Mouse (Mus musculus) myocyte (in vitro differentiated cells): Measurements from ENCODE around the gene A630023A22Rik. TPM values are rescaled to one million over a fixed set of nuclear protein-coding genes. Genes with fewer than 3 reads are reported as not detected.

Experiments used
- H3K27me3 ChIP-seq: one replicate; pipeline ENCODE4 v1.6.1; 2011; ENCODE audit not compliant: control insufficient read depth, insufficient read depth, insufficient read length
- H3K36me3 ChIP-seq: one replicate; pipeline ENCODE4 v1.6.1; 2011; ENCODE audit not compliant: control insufficient read depth, insufficient read depth
- H3K4me2 ChIP-seq: one replicate; pipeline ENCODE4 v1.6.1; 2011; ENCODE audit warnings: low read depth, control low read depth
- H3K4me3 ChIP-seq: one replicate; pipeline ENCODE4 v1.5.1; 2011; ENCODE audit warnings: mild to moderate bottlenecking, control low read depth, moderate library complexity
- H3K79me2 ChIP-seq: one replicate; pipeline ENCODE4 v1.6.1; 2011; ENCODE audit not compliant: control insufficient read depth, insufficient read depth
- H3ac ChIP-seq: one replicate; pipeline ENCODE4 v1.6.1; 2011; ENCODE audit not compliant: control insufficient read depth, insufficient read length
- CEBPB ChIP-seq: IDR thresholded peaks from 2 replicates; pipeline ENCODE4 v1.6.1; 2011; ENCODE audit warnings: mild to moderate bottlenecking, moderate library complexity; ENCODE audit not compliant: poor library complexity, insufficient read depth, severe bottlenecking
- E2F4 ChIP-seq: IDR thresholded peaks from one replicate; pipeline ENCODE4 v1.6.1; 2011; ENCODE audit warnings: mild to moderate bottlenecking, control low read depth, moderate library complexity; ENCODE audit not compliant: insufficient read depth
- MAX ChIP-seq: IDR thresholded peaks from one replicate; pipeline ENCODE4 v1.6.1; 2011; ENCODE audit warnings: low read depth, mild to moderate bottlenecking, control low read depth
- MYOD1 ChIP-seq, 3 experiments: IDR thresholded peaks; one replicate each; pipeline ENCODE4 v1.6.1; 2011; ENCODE audit warnings: control low read depth in 2 of 3, low read depth in 2 of 3, mild to moderate bottlenecking in 2 of 3, moderate library complexity in 1 of 3; ENCODE audit not compliant: insufficient read length in 2 of 3, control insufficient read depth in 1 of 3
- MYOG ChIP-seq, 3 experiments: IDR thresholded peaks; one replicate each; pipeline ENCODE4 v1.6.1; 2011; ENCODE audit warnings: control low read depth in 2 of 3, low read depth in 2 of 3, mild to moderate bottlenecking in 2 of 3; ENCODE audit not compliant: insufficient read length in 2 of 3, control insufficient read depth in 1 of 3, insufficient read depth in 1 of 3
- POLR2A ChIP-seq: IDR thresholded peaks from one replicate; pipeline ENCODE4 v1.6.1; 2011; ENCODE audit warnings: low read depth, mild to moderate bottlenecking, control low read depth, moderate library complexity; ENCODE audit not compliant: insufficient read length
- POLR2AphosphoS2 ChIP-seq: IDR thresholded peaks from one replicate; pipeline ENCODE4 v1.6.1; 2011; ENCODE audit warnings: low read depth, control low read depth; ENCODE audit not compliant: insufficient read length
- REST ChIP-seq: IDR thresholded peaks from one replicate; pipeline ENCODE4 v1.6.1; 2011; ENCODE audit warnings: mild to moderate bottlenecking, control low read depth, moderate library complexity; ENCODE audit not compliant: insufficient read depth, insufficient read length
- SRF ChIP-seq: IDR thresholded peaks from one replicate; pipeline ENCODE4 v1.6.1; 2011; ENCODE audit warnings: low read depth; ENCODE audit not compliant: control insufficient read depth, insufficient read length
- TCF12 ChIP-seq: IDR thresholded peaks from one replicate; pipeline ENCODE4 v1.6.1; 2011; ENCODE audit warnings: mild to moderate bottlenecking, control low read depth; ENCODE audit not compliant: poor library complexity, insufficient read depth, severe bottlenecking
- TCF3 ChIP-seq: IDR thresholded peaks from one replicate; pipeline ENCODE4 v1.6.1; 2011; ENCODE audit warnings: low read depth, control low read depth; ENCODE audit not compliant: insufficient read length
- USF1 ChIP-seq: IDR thresholded peaks from one replicate; pipeline ENCODE4 v1.6.1; 2011; ENCODE audit warnings: low read depth, mild to moderate bottlenecking, control low read depth, moderate library complexity
- polyA plus RNA-seq: library from polyadenylated mRNA; unstranded; fragments of >200 nt; fragmentation: generic; extraction: Trizol; gene quantifications from one replicate; pipeline ENCODE4 v1.2.1, GENCODE M21; 2012; ENCODE audit warnings: missing spikeins

A630023A22Rik gene
- polyA plus RNA-seq, 1 experiment: 1.0 TPM

- Histone ChIP-seq H3K4me3 (no peak overlapping the region), H3ac (no peak overlapping the region), H3K4me2 (no peak overlapping the region), H3K79me2 (no peaks in the 10 kb centered on the region), H3K36me3 (no peaks in the 10 kb centered on the region), H3K27me3 (no peaks in the 10 kb centered on the region)
- TF ChIP-seq SRF (no peak), POLR2AphosphoS2 (no peak), TCF3 (no peak), REST (no peak), MYOD1 (IDR thresholded peaks at IDR 0.05; ENCODE audit: control insufficient read depth in 1 of 3, insufficient read length in 2 of 3, low read depth in 2 of 3) (no peak), E2F4 (no peak), CEBPB (no peak), MYOG (IDR thresholded peaks at IDR 0.05; ENCODE audit: control insufficient read depth in 1 of 3, insufficient read depth in 1 of 3, insufficient read length in 2 of 3, low read depth in 2 of 3) (no peak), POLR2A (no peak), USF1 (no peak), MAX (no peak), TCF12 (no peak)
Observed at GRCm38 (mm10) chr14:34131216-34131615, 28.7 kb upstream of the A630023A22Rik start.

- H3K4me2 ChIP-seq: no peak overlapping the region
- no peaks in the 10 kb centered on the region for H3K36me3 ChIP-seq
- no peak for TF ChIP-seq E2F4
- H3ac ChIP-seq: no peak overlapping the region
- H3K79me2 ChIP-seq: no peaks in the 10 kb centered on the region
- H3K27me3 ChIP-seq: no peaks in the 10 kb centered on the region
- H3K4me3 ChIP-seq: no peak overlapping the region
Observed at GRCm38 (mm10) chr14:34121691-34122090, 19.1 kb upstream of the A630023A22Rik start.

DNA sequence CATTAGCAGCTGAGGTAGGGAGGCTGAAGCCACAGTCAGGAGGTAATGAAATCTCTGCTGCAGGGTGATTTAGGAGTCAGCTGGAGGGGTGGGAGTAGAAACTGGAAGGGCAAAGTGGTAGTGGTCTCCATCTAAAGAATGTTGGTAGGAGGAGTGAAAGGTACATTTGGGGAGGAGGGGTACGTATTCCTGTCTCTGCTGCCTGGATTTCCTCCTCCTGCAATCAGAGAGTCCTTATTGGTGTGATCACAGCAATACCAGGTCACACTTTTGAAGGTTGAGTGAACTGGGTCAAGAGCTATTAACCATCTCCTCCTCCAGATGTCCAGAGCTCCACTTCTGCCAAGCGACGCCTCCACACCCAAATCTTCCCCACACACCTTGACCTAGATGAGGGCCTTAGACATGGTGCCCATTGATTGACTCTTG, 18.4 kb upstream of the A630023A22Rik start:
- no peaks in the 10 kb centered on the region for H3K36me3 ChIP-seq
- no peak overlapping the region for H3K4me2 ChIP-seq
- H3K27me3 ChIP-seq: no peaks in the 10 kb centered on the region
- no peak overlapping the region for H3ac ChIP-seq
- TF ChIP-seq MYOD1 (IDR thresholded peaks at IDR 0.05; ENCODE audit: control insufficient read depth in 1 of 3, insufficient read length in 2 of 3, low read depth in 2 of 3) (no peak), USF1 (no peak), POLR2A (no peak), TCF12 (no peak), CEBPB (no peak), REST (no peak), SRF (no peak), E2F4 (no peak), TCF3 (no peak), POLR2AphosphoS2 (no peak), MYOG (IDR thresholded peaks at IDR 0.05; ENCODE audit: control insufficient read depth in 1 of 3, insufficient read depth in 1 of 3, insufficient read length in 2 of 3, low read depth in 2 of 3) (no peak), MAX (no peak)
- H3K4me3 ChIP-seq: no peak overlapping the region
- no peaks in the 10 kb centered on the region for H3K79me2 ChIP-seq

- TF ChIP-seq TCF3: no peak
- TF ChIP-seq REST: no peak
- TF ChIP-seq POLR2A: no peak
- TF ChIP-seq E2F4: no peak
- TF ChIP-seq POLR2AphosphoS2: no peak
- no peak for TF ChIP-seq MAX
- TF ChIP-seq TCF12: no peak
- TF ChIP-seq MYOG (IDR thresholded peaks at IDR 0.05; ENCODE audit: control insufficient read depth in 1 of 3, insufficient read depth in 1 of 3, insufficient read length in 2 of 3, low read depth in 2 of 3): no peak
Observed at GRCm38 (mm10) chr14:34120016-34120910, 17.7 kb upstream of the A630023A22Rik start.

DNA sequence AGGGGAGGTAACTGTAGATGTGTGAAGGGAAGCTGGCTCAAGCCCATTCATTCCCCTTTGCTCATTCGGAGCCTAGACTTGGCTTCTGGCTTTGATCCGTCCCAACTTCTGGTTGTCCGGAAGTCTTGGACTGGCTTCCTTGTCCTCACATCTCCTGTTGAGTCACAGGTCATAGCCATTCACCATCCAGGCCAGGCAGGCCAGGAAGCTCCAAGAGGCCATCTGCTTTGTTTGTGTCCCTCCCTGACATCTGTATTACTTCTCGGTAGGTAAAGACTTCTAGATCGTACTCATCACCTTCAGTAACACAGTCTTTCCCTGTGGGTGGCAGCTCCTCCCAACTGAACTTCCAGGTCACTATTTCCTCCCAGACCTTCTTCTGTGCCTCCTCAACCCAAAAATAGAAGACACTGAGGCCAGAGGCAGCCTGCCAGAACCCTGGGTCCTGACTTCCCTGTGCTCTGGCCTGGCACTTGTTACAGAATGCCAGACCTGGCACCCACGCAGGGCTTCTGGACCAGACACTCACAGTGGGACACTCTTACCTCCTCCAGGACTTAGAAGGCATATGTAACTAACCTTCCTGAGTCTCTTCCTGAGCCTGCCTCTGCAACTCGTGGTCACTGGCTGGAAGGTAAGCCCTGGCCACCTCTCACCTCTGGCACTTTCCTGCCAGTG, 16.6 kb upstream of the A630023A22Rik start:
- Histone ChIP-seq H3K36me3 (no peaks in the 10 kb centered on the region), H3K4me3 (no peak overlapping the region), H3K27me3 (no peaks in the 10 kb centered on the region), H3ac (no peak overlapping the region), H3K79me2 (no peaks in the 10 kb centered on the region), H3K4me2 (no peak overlapping the region)
- TF ChIP-seq SRF (no peak), E2F4 (no peak), TCF3 (no peak), POLR2A (no peak), MAX (no peak)

More at GRCm38 (mm10) chr14:34120016-34120910, 17.7 kb upstream of the A630023A22Rik start:
- no peak overlapping the region for H3K4me2 ChIP-seq
- no peaks in the 10 kb centered on the region for H3K36me3 ChIP-seq
- no peak overlapping the region for H3ac ChIP-seq
- no peaks in the 10 kb centered on the region for H3K27me3 ChIP-seq
- H3K4me3 ChIP-seq: no peak overlapping the region
- no peaks in the 10 kb centered on the region for H3K79me2 ChIP-seq
